Mouse (Mus musculus) regulatory T cell (primary cell): ENCODE measurements around the gene Galnt10.

Experiments
- in situ Hi-C: fragments of 300-600 bp; cut with MboI, MseI; formaldehyde crosslinking; loops from one replicate; pipeline ENCODE4 v1.15.1; 2025; ENCODE audit warnings: high pct_unique_total_duplicates

Galnt10 gene

GRCm38 (mm10) chr11:57657370-57658072 lies 12.3 kb downstream of the Galnt10 start:
- in situ Hi-C loops, result loop anchor here (25.0 kb wide), 1 partner anchor 1555 kb away; the partner anchor contains the start of genes 2310033P09Rik and Mrpl55

GRCm38 (mm10) chr11:57658214-57658613 lies 13.0 kb downstream of the Galnt10 start:
- in situ Hi-C loops, result loop anchor here (25.0 kb wide), 1 partner anchor 1554 kb away; the partner anchor contains the start of genes 2310033P09Rik and Mrpl55

- in situ Hi-C loops, result loop anchor here (25.0 kb wide), 1 partner anchor 1554 kb away; the partner anchor contains the start of genes 2310033P09Rik and Mrpl55
These were observed 13.5 kb downstream of the Galnt10 start for GRCm38 (mm10) chr11:57658751-57659150.

DNA sequence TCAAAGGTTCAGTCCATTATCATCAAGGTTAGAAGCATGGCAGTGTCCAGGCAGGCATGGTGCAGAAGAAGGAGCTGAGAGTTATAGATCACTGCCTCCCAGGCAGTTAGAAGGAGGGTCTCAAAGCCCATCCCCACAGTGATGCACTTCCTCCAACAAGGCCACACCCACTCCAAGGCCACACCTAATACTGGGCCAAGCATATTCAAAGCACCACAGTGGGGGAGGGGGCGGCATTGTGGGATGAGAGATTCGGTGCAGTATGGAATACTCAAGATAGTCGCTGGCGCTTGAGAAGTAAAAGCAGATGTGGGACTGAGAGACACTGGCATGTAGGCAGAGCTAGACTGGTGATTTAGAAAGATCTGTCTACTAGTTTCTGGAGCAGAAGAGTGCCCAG lies 14.9 kb downstream of the Galnt10 start:
- in situ Hi-C loops, result loop anchor here (25.0 kb wide), 1 partner anchor 1552 kb away; the partner anchor contains the start of genes 2310033P09Rik and Mrpl55

DNA sequence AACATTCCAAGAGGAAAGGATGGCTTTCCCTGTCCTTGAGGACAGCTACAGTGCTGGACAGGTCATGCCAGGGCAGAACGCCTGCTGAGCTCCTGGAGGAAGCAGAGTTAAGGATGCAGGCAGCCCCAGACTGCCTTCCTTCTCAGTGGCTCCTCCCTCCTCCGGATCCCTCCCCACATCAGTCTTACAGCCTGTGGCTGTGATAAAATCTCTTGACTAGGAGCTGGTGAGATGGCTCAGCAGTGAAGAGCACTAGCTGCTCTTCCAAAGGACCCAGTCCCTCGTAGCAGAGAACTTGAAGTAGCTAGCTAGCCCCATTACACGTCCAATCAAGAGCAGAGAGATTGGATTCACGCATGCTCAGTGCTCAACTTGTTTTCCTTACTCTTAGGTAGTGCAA lies 15.6 kb downstream of the Galnt10 start:
- in situ Hi-C loops, result loop anchor here (25.0 kb wide), 1 partner anchor 1551 kb away; the partner anchor contains the start of genes 2310033P09Rik and Mrpl55

DNA sequence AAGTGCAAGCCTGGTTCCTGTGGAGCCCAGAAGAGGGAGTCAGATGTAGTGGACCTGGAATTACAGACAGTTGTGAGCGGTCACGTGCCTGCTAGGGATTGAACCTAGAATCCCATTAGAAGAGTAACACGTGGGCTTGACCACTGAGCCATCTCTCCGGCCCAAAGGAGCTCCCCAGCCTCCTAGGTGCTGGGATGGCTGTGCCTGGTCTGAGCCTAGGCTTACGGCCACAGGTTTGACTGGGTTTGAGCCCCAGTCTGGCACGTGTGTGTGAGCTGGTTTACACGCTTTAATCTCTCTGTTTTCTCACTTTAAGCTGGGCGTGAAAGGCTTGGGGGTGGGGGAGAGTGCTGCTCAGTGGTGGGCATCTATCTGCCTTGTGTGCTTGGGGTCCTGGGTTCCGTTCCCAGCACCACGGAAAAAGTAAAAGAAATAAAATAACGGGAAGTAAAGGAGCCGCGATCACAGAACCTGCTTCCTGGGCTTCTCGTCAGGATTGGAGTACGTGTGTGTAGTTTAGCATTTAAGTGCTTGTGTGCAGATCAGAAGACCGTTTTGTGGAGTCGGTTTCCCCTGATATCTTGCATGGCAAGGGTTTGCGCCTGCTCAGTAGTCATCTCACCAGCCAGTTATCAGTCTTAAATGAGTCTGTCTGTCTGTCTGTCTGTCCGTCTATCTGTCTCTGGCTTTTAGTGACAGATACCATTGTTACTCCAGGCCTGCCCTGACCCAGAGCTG lies 16.4 kb downstream of the Galnt10 start:
- in situ Hi-C loops, result loop anchor here (25.0 kb wide), 1 partner anchor 1551 kb away; the partner anchor contains the start of genes 2310033P09Rik and Mrpl55

- in situ Hi-C loops, result loop anchor here (25.0 kb wide), 1 partner anchor 1550 kb away; the partner anchor contains the start of genes 2310033P09Rik and Mrpl55
These were observed 17.0 kb downstream of the Galnt10 start for GRCm38 (mm10) chr11:57662231-57662630.

DNA sequence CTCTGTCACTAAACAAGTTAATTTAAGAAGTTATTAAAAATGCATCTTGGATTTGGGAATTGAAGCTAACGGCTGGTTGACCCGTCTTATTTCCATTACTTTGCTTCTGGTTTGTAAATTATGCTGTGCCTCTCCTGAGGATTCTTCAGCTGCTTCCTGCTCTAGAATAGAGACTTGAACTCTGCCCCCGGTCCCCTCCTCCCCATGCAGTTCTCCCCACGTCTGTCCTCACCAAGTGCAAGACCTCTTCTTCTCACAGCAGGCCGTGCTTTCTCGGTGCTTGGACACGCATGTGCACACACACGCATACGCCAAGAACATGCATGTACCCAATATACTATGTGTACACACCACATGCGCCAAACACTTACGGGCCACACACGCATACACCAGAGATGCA lies 18.0 kb downstream of the Galnt10 start:
- in situ Hi-C loops, result loop anchor here (25.0 kb wide), 1 partner anchor 1549 kb away; the partner anchor contains the start of genes 2310033P09Rik and Mrpl55

DNA sequence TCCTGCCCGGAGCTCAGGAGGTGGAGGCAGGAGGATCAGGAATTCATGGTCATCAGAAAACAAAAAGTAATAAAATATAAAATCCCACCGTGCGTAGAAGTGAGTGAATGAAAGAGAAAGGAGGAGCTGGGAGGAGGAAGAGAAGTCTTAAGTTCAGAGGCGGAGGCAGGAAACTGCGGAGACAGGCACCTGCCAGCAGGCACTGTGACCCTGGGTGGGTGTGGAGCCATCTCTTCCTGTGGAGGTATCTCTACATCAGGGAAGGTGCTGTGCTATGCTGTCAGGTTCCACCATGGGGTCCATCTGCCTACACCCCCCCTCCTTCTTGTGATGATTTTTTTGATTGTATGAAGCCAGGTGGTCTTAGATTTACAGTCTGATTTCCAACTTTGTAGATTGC lies 19.5 kb downstream of the Galnt10 start:
- in situ Hi-C loops, result loop anchor here (25.0 kb wide), 1 partner anchor 1548 kb away; the partner anchor contains the start of genes 2310033P09Rik and Mrpl55

DNA sequence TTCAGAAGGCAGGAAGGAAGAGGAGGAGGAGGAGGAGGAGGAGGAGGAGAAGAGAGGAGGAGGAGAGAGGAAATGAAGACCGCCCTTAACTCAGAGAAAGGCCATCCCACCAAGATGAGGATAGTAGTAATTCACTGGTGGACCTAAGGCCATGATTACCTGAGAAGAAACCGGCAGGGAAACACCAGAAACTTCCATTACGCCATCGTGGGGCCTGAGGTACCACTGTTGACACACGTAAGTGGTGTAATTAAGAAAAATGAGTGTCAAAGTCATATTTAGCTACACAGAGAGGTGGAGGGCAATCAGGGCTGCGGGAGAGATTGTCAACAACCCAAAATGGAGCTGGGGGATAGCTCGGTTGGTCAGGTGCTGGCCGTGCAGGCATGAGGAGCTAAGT lies 23.0 kb downstream of the Galnt10 start:
- in situ Hi-C loops, result loop anchor here (25.0 kb wide), 1 partner anchor 1544 kb away; the partner anchor contains the start of genes 2310033P09Rik and Mrpl55

GRCm38 (mm10) chr11:57669522-57669921 lies 24.3 kb downstream of the Galnt10 start:
- in situ Hi-C loops, result loop anchor here (25.0 kb wide), 1 partner anchor 1543 kb away; the partner anchor contains the start of genes 2310033P09Rik and Mrpl55

- in situ Hi-C loops, result loop anchor here (25.0 kb wide), 1 partner anchor 1541 kb away; the partner anchor contains the start of genes 2310033P09Rik and Mrpl55
These were observed 26.0 kb downstream of the Galnt10 start for GRCm38 (mm10) chr11:57671120-57671697.

DNA sequence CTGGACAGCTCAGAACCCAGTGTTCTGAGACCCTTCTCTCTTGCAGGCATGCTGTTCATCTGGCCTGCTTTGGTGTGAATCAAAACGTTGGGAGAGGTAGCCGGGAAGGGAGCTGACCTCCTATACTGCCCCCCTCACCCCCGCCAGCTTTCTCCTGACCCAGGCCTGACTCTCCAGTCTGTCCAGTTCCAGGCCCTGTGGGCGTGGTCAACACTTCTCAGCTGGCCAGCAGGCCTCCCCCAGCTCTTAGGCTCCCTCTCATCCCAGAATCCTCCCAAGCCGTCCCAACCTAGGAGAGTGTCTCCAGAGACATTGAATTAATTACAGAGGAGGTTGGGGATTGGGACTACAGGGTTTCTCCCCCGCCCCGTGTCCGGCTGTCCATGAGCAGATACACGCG lies 26.6 kb downstream of the Galnt10 start:
- in situ Hi-C loops, result loop anchor here (25.0 kb wide), 1 partner anchor 1541 kb away; the partner anchor contains the start of genes 2310033P09Rik and Mrpl55

- in situ Hi-C loops, result loop anchor here (25.0 kb wide), 1 partner anchor 1539 kb away; the partner anchor contains the start of genes 2310033P09Rik and Mrpl55
These were observed 27.8 kb downstream of the Galnt10 start for GRCm38 (mm10) chr11:57672995-57673394.

GRCm38 (mm10) chr11:57673977-57674687 lies 28.9 kb downstream of the Galnt10 start:
- in situ Hi-C loops, result loop anchor here (25.0 kb wide), 1 partner anchor 1538 kb away; the partner anchor contains the start of genes 2310033P09Rik and Mrpl55

- in situ Hi-C loops, result no loop called here
These were observed 32.0 kb downstream of the Galnt10 start for GRCm38 (mm10) chr11:57677261-57677660.

- in situ Hi-C loops, result no loop called here
These were observed 37.3 kb downstream of the Galnt10 start for GRCm38 (mm10) chr11:57682589-57682988.

DNA sequence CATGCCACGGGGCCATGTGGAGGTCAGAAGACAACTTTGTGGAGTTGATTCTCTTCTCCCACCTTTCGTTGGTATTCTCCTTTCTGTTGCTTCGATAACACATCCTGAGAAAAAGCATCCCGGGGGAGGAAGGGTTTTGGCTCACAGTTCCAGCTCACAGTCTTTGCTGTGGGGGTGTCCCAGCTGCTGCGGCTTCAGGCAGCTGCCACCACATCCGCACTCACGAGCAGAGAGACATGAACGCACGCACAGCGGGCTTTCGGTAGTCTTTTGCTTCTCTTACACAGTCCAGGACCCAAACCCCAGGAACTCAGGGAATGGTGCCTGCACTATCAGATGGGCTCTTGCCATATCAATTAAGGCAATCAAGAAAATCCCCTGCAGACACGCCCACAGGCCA lies 37.9 kb downstream of the Galnt10 start:
- in situ Hi-C loops, result no loop called here

- in situ Hi-C loops, result no loop called here
These were observed 38.7 kb downstream of the Galnt10 start for GRCm38 (mm10) chr11:57683931-57684330.

DNA sequence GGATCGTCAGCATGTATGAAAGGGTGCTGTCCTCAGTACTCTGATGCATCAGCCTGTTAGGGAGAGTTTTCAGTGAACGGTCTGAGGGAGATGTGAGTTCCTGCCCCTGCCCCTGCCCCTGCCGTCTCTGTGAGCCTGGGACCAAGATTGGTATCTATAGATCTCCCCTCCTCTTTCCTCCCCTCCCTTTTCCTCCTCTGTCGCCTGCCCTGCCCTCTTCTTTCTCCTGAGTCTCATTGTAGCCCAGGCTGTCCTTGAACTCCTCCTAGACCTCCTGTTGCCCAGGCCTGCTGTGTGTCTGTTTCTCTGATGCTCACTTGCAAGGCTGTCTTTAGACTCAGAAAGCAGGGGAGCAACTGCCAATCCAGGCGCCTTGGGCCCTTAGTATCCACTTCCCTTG lies 39.6 kb downstream of the Galnt10 start:
- in situ Hi-C loops, result no loop called here
